Mouse (Mus musculus) stomach, embryonic 14.5 days (tissue): ENCODE results near the gene Dock7. TPM values are rescaled to one million over a fixed set of nuclear protein-coding genes. Genes with fewer than 3 reads are reported as not detected.
A peak's percentile ranks its signal among the peaks of the same experiment; 100 is the strongest.
"Not testable (repeated sequence)": the region's sequence is repeated elsewhere in the genome, so short reads cannot be mapped to it uniquely, and the experiment has no call there.

ENCODE experiments used
- ATAC-seq: fragments of 200-750 bp; cut with Nextera tagmentation; 2 replicates; pipeline ENCODE4 v1.8.0; 2017; ENCODE audit warnings: low read depth, moderate TSS enrichment; ENCODE audit not compliant: insufficient number of reproducible peaks, insufficient read depth, low FRiP score
- H3K27ac ChIP-seq: fragments of 300-500 bp; sonication (generic); 2 replicates; pipeline ENCODE4 v1.5.1; 2014; ENCODE audit warnings: mild to moderate bottlenecking, low read length, moderate library complexity, mixed read lengths
- H3K27me3 ChIP-seq: fragments of 300-500 bp; sonication (generic); 2 replicates; pipeline ENCODE4 v1.6.1; 2014; ENCODE audit warnings: low read length, control low read depth, mixed read lengths; ENCODE audit not compliant: control insufficient read depth, insufficient read depth
- H3K36me3 ChIP-seq: fragments of 300-500 bp; sonication (generic); 2 replicates; pipeline ENCODE4 v1.6.1; 2014; ENCODE audit warnings: mild to moderate bottlenecking, control low read depth, low read length, moderate library complexity, mixed read lengths; ENCODE audit not compliant: control insufficient read depth, insufficient read depth
- H3K4me1 ChIP-seq: fragments of 300-500 bp; sonication (generic); 2 replicates; pipeline ENCODE4 v1.6.1; 2014; ENCODE audit warnings: low read length, control low read depth, mixed read lengths; ENCODE audit not compliant: control insufficient read depth, insufficient read depth
- H3K4me2 ChIP-seq: fragments of 300-500 bp; sonication (generic); replicated peaks from 2 replicates; pipeline ENCODE4 v1.6.1; 2014; ENCODE audit warnings: low read depth, low read length, control low read depth
- H3K4me3 ChIP-seq: fragments of 300-500 bp; sonication (generic); 2 replicates; pipeline ENCODE4 v1.5.1; 2014; ENCODE audit warnings: low read depth, low read length, control low read depth
- H3K9ac ChIP-seq: fragments of 300-500 bp; sonication (generic); replicated peaks from 2 replicates; pipeline ENCODE4 v1.6.1; 2014; ENCODE audit warnings: low read depth, mild to moderate bottlenecking, control low read depth, low read length, moderate library complexity, mixed read lengths
- H3K9me3 ChIP-seq: fragments of 300-500 bp; sonication (generic); 2 replicates; pipeline ENCODE4 v1.6.1; 2016; ENCODE audit warnings: low read depth, low read length, control low read depth; ENCODE audit not compliant: control insufficient read depth
- WGBS: fragments of 180-500 bp; shearing (Covaris S2); extraction: QIAGEN DNeasy Blood & Tissue Kit; methylation state at CpG from one replicate; pipeline ENCODE4 v1.1.7; 2014; 5-methylcytosine and 5-hydroxymethylcytosine counted together
- polyA plus RNA-seq: library from polyadenylated mRNA; unstranded; fragments of >200 nt; fragmentation: Nextera tagmentation; extraction: Ambion mirVana; gene quantifications from 2 replicates; pipeline ENCODE4 v1.2.1, GENCODE M21; 2014

The Dock7 gene
- polyA plus RNA-seq, 1 experiment from 2014 or later, result 75.7 TPM

- not testable (repeated sequence) for H3K9ac ChIP-seq, H3K4me3 ChIP-seq, H3K27me3 ChIP-seq, H3K4me1 ChIP-seq, H3K27ac ChIP-seq, H3K4me2 ChIP-seq, ATAC-seq, H3K9me3 ChIP-seq
- H3K36me3 ChIP-seq, result peaks cover 12% of the 10 kb centered on the region; the same call in 1 of the 2 replicates
- 98% methylated on average over 2 of the region's 2 CpGs for WGBS
These were observed 142.4 kb downstream of the Dock7 start for GRCm38 (mm10) chr4:98978288-98978687.

GRCm38 (mm10) chr4:98975741-98976140 lies 145.0 kb downstream of the Dock7 start:
- Histone ChIP-seq H3K9me3 (no peaks in the 10 kb centered on the region), H3K9ac (no peak overlapping the region), H3K27me3 (no peaks in the 10 kb centered on the region), H3K4me1 (no peaks in the 10 kb centered on the region), H3K4me3 (no peak overlapping the region), H3K27ac (no peak overlapping the region), H3K36me3 (peaks cover 35% of the 10 kb centered on the region), H3K4me2 (no peak overlapping the region)
- no peak for ATAC-seq
- WGBS, result 70% methylated on average over 8 of the region's 8 CpGs

- WGBS, result 81% methylated on average over 3 of the region's 3 CpGs
- Histone ChIP-seq H3K36me3 (peaks cover 65% of the 10 kb centered on the region), H3K9me3 (no peaks in the 10 kb centered on the region), H3K4me3 (no peak overlapping the region), H3K9ac (no peak overlapping the region), H3K27me3 (no peaks in the 10 kb centered on the region), H3K4me2 (no peak overlapping the region), H3K4me1 (no peaks in the 10 kb centered on the region), H3K27ac (no peak overlapping the region)
- ATAC-seq, result no peak
These were observed 150.8 kb downstream of the Dock7 start for GRCm38 (mm10) chr4:98969946-98970345.

- no peaks in the 10 kb centered on the region for H3K9me3 ChIP-seq
- no peak overlapping the region for H3K4me2 ChIP-seq
- WGBS, result 82% methylated on average over 3 of the region's 3 CpGs
- H3K4me1 ChIP-seq, result no peaks in the 10 kb centered on the region
- peaks cover 40% of the 10 kb centered on the region for H3K36me3 ChIP-seq
- H3K27ac ChIP-seq, result no peak overlapping the region
- no peak overlapping the region for H3K9ac ChIP-seq
- H3K4me3 ChIP-seq, result no peak overlapping the region
- H3K27me3 ChIP-seq, result no peaks in the 10 kb centered on the region
- no peak for ATAC-seq
These were observed 160.5 kb downstream of the Dock7 start for GRCm38 (mm10) chr4:98960243-98960642.

GRCm38 (mm10) chr4:98955986-98956385 lies 164.7 kb downstream of the Dock7 start:
- Histone ChIP-seq H3K36me3 (peaks cover 43% of the 10 kb centered on the region), H3K27me3 (no peaks in the 10 kb centered on the region), H3K9ac (no peak overlapping the region), H3K4me1 (no peaks in the 10 kb centered on the region), H3K9me3 (no peaks in the 10 kb centered on the region), H3K4me3 (no peak overlapping the region), H3K4me2 (no peak overlapping the region), H3K27ac (no peak overlapping the region)
- no peak for ATAC-seq
- WGBS, result 92% methylated on average over 8 of the region's 8 CpGs

GRCm38 (mm10) chr4:98950563-98950962 lies 170.2 kb downstream of the Dock7 start:
- H3K4me2 ChIP-seq, result no peak overlapping the region
- no peaks in the 10 kb centered on the region for H3K4me1 ChIP-seq
- H3K4me3 ChIP-seq, result no peak overlapping the region
- H3K9me3 ChIP-seq, result no peaks in the 10 kb centered on the region
- peaks cover 27% of the 10 kb centered on the region for H3K36me3 ChIP-seq
- no peak overlapping the region for H3K9ac ChIP-seq
- H3K27ac ChIP-seq, result no peak overlapping the region
- H3K27me3 ChIP-seq, result no peaks in the 10 kb centered on the region
- no peak for ATAC-seq

GRCm38 (mm10) chr4:98938210-98938609 lies 182.5 kb downstream of the Dock7 start:
- H3K36me3 ChIP-seq, result peaks cover 44% of the 10 kb centered on the region
- H3K9me3 ChIP-seq, result not testable (repeated sequence)
- WGBS, result 91% methylated on average over 6 of the region's 6 CpGs

GRCm38 (mm10) chr4:98936036-98936435 lies 184.7 kb downstream of the Dock7 start:
- H3K27ac ChIP-seq, result no peak overlapping the region
- no peaks in the 10 kb centered on the region for H3K27me3 ChIP-seq
- WGBS, result 78% methylated on average over 6 of the region's 6 CpGs
- no peak for ATAC-seq
- H3K9ac ChIP-seq, result no peak overlapping the region
- H3K4me3 ChIP-seq, result no peak overlapping the region
- peaks cover 47% of the 10 kb centered on the region for H3K36me3 ChIP-seq
- H3K4me2 ChIP-seq, result no peak overlapping the region
- H3K4me1 ChIP-seq, result no peaks in the 10 kb centered on the region
- H3K9me3 ChIP-seq, result no peaks in the 10 kb centered on the region

More at GRCm38 (mm10) chr4:98938210-98938609, 182.5 kb downstream of the Dock7 start:
- not testable (repeated sequence) for H3K27me3 ChIP-seq, H3K4me2 ChIP-seq, ATAC-seq, H3K9ac ChIP-seq, H3K27ac ChIP-seq, H3K4me1 ChIP-seq, H3K4me3 ChIP-seq

GRCm38 (mm10) chr4:98925250-98925781 lies 195.4 kb downstream of the Dock7 start:
- no peaks in the 10 kb centered on the region for H3K9me3 ChIP-seq
- peaks cover 6% of the 10 kb centered on the region; the same call in 1 of the 2 replicates for H3K4me1 ChIP-seq
- no peak for ATAC-seq
- H3K4me2 ChIP-seq, result peak overlapping the region; percentile 88
- H3K27me3 ChIP-seq, result no peaks in the 10 kb centered on the region
- peak overlapping the region; percentile 83 for H3K4me3 ChIP-seq
- peaks cover 4% of the 10 kb centered on the region for H3K36me3 ChIP-seq
- H3K27ac ChIP-seq, result no peak overlapping the region
- 10% methylated on average over 6 of the region's 6 CpGs for WGBS
- H3K9ac ChIP-seq, result peak overlapping the region; percentile 90
